Mouse (Mus musculus): ENCODE measurements around the gene Mlxipl.

DNA sequence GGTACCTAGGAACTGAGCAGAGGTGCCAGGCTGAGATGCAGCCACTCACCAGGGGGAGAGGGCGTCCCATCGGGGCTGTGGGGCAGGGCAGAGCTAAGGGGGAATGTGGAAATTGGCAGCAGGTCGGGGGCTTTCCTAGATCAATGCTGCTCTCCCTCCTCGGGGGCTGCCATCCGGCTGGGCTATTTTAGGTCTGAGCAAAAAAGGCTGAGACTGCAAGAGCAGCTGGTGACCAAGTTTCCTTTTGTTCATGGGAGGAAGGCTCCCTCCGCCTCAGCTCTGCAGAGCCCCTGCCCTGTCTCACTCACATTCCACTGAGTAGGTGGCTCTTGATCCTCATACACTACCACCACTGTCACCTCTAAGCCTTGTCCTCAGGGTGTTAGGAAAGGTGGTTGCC is 49.6 kb upstream of the Mlxipl start:
- TF ChIP-seq EP300 (IDR thresholded peaks at IDR 0.05; ENCODE audit: low read depth) (no peak), CTCF (IDR thresholded peaks at IDR 0.05; ENCODE audit: low read depth) (no peak)
